Mouse (Mus musculus): ENCODE measurements around the gene Selenok. TPM values are rescaled to one million over a fixed set of nuclear protein-coding genes. Genes with fewer than 3 reads are reported as not detected.
A peak's percentile ranks its signal among the peaks of the same experiment; 100 is the strongest.

Gene Selenok
- 10 to 100 TPM; 81.1 to 91.9 TPM for total RNA-seq (2021)

- DNase-seq = peak; percentile 88 to 91
- intact Hi-C loops (cut with DNase I) = loop anchor here (1.0 kb wide), 1 partner anchor 9 kb away; no protein-coding TSS in a partner anchor
Observed at GRCm38 (mm10) chr14:29968075-29968821, at the start of gene Selenok. TSS of gene Selenok (plus strand) at chr14:29968308.

- no peak for DNase-seq
- intact Hi-C loops (cut with DNase I) = no loop called here
Observed at GRCm38 (mm10) chr14:29928966-29929365, 39.1 kb upstream of the Selenok start.

- intact Hi-C loops (cut with DNase I) = no loop called here
Observed at GRCm38 (mm10) chr14:29935516-29935915, 32.6 kb upstream of the Selenok start.

GRCm38 (mm10) chr14:29937466-29937865, 30.6 kb upstream of the Selenok start:
- no peak for DNase-seq
- intact Hi-C loops (cut with DNase I) = loop anchor here (1.0 kb wide), 1 partner anchor 100 kb away; no protein-coding TSS in a partner anchor

More at GRCm38 (mm10) chr14:29935516-29935915, 32.6 kb upstream of the Selenok start:
- DNase-seq = no peak

GRCm38 (mm10) chr14:29939600-29940312, 28.4 kb upstream of the Selenok start:
- no peak for DNase-seq

GRCm38 (mm10) chr14:29940313-29940812, 27.7 kb upstream of the Selenok start:
- intact Hi-C loops (cut with DNase I) = loop anchor here (5.0 kb wide), 1 partner anchor 48 kb away; no protein-coding TSS in a partner anchor
- DNase-seq = no peak

More at GRCm38 (mm10) chr14:29939600-29940312, 28.4 kb upstream of the Selenok start:
- intact Hi-C loops (cut with DNase I) = loop anchor here (5.0 kb wide), 1 partner anchor 47 kb away; no protein-coding TSS in a partner anchor

GRCm38 (mm10) chr14:29940877-29941276, 27.2 kb upstream of the Selenok start:
- intact Hi-C loops (cut with DNase I) = loop anchor here (1.0 to 5.0 kb wide), 2 partner anchors 49 to 104 kb away; no protein-coding TSS in a partner anchor
- DNase-seq = peak; percentile 47 to 50

GRCm38 (mm10) chr14:29946761-29947309, 21.3 kb upstream of the Selenok start:
- no peak for DNase-seq
- intact Hi-C loops (cut with DNase I) = no loop called here

GRCm38 (mm10) chr14:29950805-29951204, 17.3 kb upstream of the Selenok start:
- no peak for DNase-seq
- intact Hi-C loops (cut with DNase I) = no loop called here

- DNase-seq = no peak
- intact Hi-C loops (cut with DNase I) = no loop called here
Observed at GRCm38 (mm10) chr14:29957393-29957792, 10.7 kb upstream of the Selenok start.

- intact Hi-C loops (cut with DNase I) = loop anchor here (1.0 kb wide), 1 partner anchor 10 kb away; no protein-coding TSS in a partner anchor
- no peak for DNase-seq
Observed at GRCm38 (mm10) chr14:29967611-29968010, 497 bp upstream of the Selenok start.

GRCm38 (mm10) chr14:29971446-29971845, 3.3 kb downstream of the Selenok start:
- intact Hi-C loops (cut with DNase I) = loop anchor here (10.0 kb wide), 1 partner anchor 503 kb away; the partner anchor contains the start of gene Dcp1a
- DNase-seq = no peak

- intact Hi-C loops (cut with DNase I) = loop anchor here (10.0 kb wide), 1 partner anchor 503 kb away; the partner anchor contains the start of gene Dcp1a
- DNase-seq = no peak
Observed at GRCm38 (mm10) chr14:29971993-29972392, 3.9 kb downstream of the Selenok start.

GRCm38 (mm10) chr14:29976927-29977326, 8.8 kb downstream of the Selenok start:
- intact Hi-C loops (cut with DNase I) = loop anchor here (1.0 to 10.0 kb wide), 2 partner anchors 9 to 498 kb away; partner anchors contain the start of genes Dcp1a and Selenok
- DNase-seq = no peak

- peak; percentile 96 to 97 for DNase-seq
- intact Hi-C loops (cut with DNase I) = loop anchor here (10.0 kb wide), 1 partner anchor 496 kb away; the partner anchor contains the start of gene Dcp1a
Observed at GRCm38 (mm10) chr14:29978254-29979204, 10.4 kb downstream of the Selenok start, which contains the start of gene Actr8. TSS of gene Actr8 (plus strand) at chr14:29978337.

- intact Hi-C loops (cut with DNase I) = no loop called here
- no peak for DNase-seq
Observed at GRCm38 (mm10) chr14:29980447-29981205, 12.5 kb downstream of the Selenok start.

GRCm38 (mm10) chr14:29986096-29986495, 18.0 kb downstream of the Selenok start:
- no peak for DNase-seq
- intact Hi-C loops (cut with DNase I) = no loop called here

GRCm38 (mm10) chr14:29987276-29987675, 19.2 kb downstream of the Selenok start:
- intact Hi-C loops (cut with DNase I) = no loop called here
- no peak for DNase-seq
